Mouse (Mus musculus): Measurements from ENCODE around the gene Zfp804a.
A peak's percentile ranks its signal among the peaks of the same experiment; 100 is the strongest.

Zfp804a gene

GRCm38 (mm10) chr2:82053185-82053891 lies at the start of gene Zfp804a:
Gene Zfp804a (plus strand): TSS chr2:82053222.
- peak; percentile 56 for DNase-seq (ENCODE audit: extremely low spot score)

DNA sequence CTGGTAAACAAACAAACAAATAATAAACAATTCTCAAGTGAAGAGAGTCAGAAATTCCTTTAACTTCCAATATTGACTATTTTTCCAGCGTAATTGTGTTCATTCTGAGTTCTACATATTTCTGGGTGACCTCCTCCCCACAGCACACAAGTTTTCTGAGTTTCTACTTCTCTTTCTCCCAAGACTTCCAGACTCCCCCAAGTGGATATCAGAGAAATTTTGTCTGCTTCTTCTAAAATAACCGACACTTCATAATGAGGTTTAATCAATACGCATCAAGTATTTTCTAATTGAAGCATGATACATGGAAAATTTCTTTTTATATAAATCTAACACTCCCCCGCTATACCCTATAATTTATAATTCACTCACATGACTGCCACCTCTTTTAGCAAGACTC lies 1.4 kb upstream of the Zfp804a start:
- DNase-seq (ENCODE audit: extremely low spot score), result no peak

DNA sequence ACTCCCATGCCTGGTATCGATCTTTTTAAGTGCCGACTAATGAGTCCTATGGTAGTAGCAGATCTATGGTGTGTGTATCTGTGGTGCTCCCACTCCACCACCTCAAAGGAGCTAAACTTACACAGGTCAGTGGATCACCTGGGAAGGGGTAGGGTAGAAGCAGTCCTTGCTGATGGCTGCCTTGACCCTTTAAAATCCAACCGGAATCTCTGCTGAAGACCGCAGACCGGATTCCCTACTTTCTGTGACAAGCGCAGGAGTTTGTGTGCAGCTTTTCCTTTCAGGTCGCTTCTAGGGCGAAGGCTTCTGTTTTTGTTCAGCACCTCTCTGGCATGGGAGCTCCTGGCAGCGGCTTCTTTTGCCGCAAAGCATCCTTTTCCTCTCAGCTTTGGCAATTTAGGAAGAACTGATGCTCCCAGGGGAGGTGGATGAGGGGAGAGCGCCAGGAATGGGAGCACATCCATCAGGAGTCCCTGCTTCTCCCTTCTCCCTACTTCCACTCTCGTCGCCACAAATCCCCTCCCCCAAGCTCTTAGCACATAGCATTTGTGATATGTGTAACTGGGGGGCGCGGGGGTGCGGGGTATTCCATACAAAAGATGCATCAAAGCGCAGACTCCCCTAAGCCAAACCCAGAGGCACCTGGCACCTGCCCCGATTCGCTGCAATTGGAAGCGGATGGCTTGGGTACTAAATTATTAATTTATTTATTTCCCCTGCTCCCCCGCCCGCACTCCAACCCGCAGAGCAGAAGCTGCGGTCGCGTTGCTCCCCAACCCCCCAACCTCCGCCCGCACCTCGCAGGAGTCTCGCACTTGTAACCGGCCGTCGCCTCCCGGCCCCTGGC lies 461 bp upstream of the Zfp804a start:
- DNase-seq (ENCODE audit: extremely low spot score), result peak; percentile 29

- DNase-seq (ENCODE audit: extremely low spot score), result peak; percentile 3
These were observed 1.4 kb downstream of the Zfp804a start for GRCm38 (mm10) chr2:82054446-82054845.

DNA sequence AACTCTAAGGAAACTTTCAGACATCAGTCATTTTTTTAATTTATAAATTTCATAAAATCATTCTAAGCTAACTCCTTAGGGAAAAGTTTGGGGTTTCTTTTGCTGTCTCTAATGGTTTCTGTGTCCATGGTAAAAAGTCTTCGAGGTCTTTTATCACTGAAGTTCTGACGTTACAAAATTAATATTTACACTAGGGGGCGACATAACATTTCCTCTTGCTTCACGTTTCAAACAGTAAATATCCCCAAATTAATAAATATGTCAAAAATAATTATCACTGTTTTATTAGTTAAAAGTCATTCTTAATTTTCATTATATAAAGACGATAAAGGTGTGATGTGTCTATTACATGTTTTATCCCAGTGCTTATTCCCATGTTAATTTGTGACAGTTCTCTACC lies 11.6 kb downstream of the Zfp804a start:
- no peak for DNase-seq (ENCODE audit: extremely low spot score)

DNA sequence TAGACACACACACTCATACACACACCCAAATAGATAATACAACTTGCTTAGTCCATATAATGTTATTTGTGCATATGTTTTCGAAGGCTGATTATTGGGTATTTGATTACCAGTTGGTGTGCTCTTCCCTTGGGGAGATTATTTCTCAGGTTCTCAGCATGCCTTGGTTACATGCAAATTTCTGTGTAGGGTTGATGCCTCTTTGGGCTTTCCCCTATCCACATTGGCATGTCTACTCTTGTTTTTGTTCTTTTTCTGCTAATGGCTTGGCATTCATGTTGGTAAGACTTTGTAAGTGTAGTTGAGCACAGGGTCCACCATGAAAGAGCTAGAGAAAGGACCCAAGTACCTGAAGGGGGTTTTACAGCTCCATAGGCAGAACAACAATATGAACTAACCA lies 14.9 kb downstream of the Zfp804a start:
- no peak for DNase-seq (ENCODE audit: extremely low spot score)

GRCm38 (mm10) chr2:82069172-82069571 lies 16.1 kb downstream of the Zfp804a start:
- no peak for DNase-seq (ENCODE audit: extremely low spot score)

- no peak for DNase-seq (ENCODE audit: extremely low spot score)
These were observed 23.9 kb downstream of the Zfp804a start for GRCm38 (mm10) chr2:82076883-82077282.

GRCm38 (mm10) chr2:82078287-82078994 lies 25.4 kb downstream of the Zfp804a start:
- no peak for DNase-seq (ENCODE audit: extremely low spot score)

DNA sequence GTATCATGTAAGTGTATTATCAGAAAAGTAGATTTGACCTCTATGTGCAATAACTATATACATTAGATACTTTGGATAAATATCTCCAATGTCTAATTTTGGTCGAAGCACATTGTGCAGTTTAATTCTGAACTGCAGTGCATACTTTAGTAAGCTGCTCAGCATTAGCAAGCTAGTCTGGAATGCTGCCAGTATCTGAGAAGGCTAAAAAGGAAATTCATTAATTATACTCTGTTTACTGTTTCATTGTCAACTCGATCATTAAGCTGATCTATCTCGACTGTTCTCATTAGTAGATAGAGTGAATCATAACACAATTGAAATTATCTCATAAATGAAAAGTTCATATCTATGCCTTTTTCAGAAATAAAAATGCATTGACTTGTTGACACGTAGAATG lies 27.7 kb downstream of the Zfp804a start:
- DNase-seq (ENCODE audit: extremely low spot score), result no peak

GRCm38 (mm10) chr2:82113148-82113547 lies 60.1 kb downstream of the Zfp804a start:
- DNase-seq (ENCODE audit: extremely low spot score), result no peak

- DNase-seq (ENCODE audit: extremely low spot score), result no peak
These were observed 60.6 kb downstream of the Zfp804a start for GRCm38 (mm10) chr2:82113650-82114049.

DNA sequence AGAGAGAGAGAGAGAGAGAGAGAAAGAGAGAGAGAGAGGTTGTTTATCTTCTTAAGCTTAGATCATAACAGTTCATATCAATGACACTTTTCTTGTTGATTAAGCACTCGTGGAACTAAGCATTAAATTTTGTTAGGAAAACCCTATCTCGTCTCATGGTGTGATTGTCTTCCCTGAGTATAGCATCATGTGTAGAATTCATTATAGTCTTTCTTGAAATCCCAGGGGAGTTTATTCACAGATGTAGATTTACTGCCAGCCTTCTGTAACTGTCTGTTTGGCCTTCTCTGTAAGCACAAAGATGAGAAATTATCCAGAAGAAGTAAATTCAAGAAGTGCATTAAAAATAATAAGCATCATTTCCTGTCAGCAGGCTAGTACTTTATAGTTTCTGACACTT lies 66.6 kb downstream of the Zfp804a start:
- DNase-seq (ENCODE audit: extremely low spot score), result no peak

- no peak for DNase-seq (ENCODE audit: extremely low spot score)
These were observed 125.7 kb downstream of the Zfp804a start for GRCm38 (mm10) chr2:82178693-82179092.

- DNase-seq (ENCODE audit: extremely low spot score), result no peak
These were observed 128.0 kb downstream of the Zfp804a start for GRCm38 (mm10) chr2:82181010-82181409.

GRCm38 (mm10) chr2:82199901-82200300 lies 146.9 kb downstream of the Zfp804a start:
- DNase-seq (ENCODE audit: extremely low spot score), result no peak

- DNase-seq (ENCODE audit: extremely low spot score), result no peak
These were observed 147.6 kb downstream of the Zfp804a start for GRCm38 (mm10) chr2:82200616-82201015.

GRCm38 (mm10) chr2:82210605-82211004 lies 157.6 kb downstream of the Zfp804a start:
- no peak for DNase-seq (ENCODE audit: extremely low spot score)

DNA sequence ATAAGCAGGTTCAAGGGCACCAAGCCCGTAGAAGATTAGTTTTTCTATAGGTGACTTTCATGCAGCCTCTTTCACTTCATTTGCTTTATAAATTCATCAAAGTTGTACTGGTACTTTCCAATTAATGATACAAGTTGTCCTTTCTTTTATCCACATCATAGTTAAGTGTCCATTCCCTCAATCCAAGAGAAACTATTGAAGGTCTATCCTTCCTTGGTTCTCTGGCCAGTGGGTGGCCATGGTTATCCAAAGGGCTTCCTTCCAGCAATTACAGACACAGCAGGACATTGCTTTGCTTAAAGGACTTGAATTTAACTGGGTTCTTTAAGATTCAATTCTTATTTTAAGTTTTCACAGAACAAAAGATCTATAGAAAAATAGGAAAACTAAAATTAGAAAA lies 158.9 kb downstream of the Zfp804a start:
- no peak for DNase-seq (ENCODE audit: extremely low spot score)

DNA sequence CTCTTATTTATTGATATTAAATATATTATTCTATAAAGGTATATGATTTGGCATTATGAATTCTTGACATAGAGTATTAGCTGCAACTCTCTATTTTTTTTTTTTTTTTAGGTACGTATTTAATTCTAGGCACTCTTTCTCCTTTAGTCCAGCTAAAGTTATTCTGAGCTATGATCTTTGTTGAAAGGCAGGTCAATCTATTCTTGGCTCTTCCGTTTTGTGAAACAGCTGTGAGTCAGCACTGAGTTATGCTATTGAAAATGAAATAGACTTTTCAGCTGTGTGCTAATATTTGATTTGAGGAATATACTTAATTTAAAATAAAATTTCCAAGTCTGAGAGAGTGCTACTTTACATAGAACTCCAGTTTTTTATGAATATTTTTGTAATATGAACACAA lies 164.9 kb downstream of the Zfp804a start:
- no peak for DNase-seq (ENCODE audit: extremely low spot score)

- no peak for DNase-seq (ENCODE audit: extremely low spot score)
These were observed 193.0 kb downstream of the Zfp804a start for GRCm38 (mm10) chr2:82246020-82246419.

DNA sequence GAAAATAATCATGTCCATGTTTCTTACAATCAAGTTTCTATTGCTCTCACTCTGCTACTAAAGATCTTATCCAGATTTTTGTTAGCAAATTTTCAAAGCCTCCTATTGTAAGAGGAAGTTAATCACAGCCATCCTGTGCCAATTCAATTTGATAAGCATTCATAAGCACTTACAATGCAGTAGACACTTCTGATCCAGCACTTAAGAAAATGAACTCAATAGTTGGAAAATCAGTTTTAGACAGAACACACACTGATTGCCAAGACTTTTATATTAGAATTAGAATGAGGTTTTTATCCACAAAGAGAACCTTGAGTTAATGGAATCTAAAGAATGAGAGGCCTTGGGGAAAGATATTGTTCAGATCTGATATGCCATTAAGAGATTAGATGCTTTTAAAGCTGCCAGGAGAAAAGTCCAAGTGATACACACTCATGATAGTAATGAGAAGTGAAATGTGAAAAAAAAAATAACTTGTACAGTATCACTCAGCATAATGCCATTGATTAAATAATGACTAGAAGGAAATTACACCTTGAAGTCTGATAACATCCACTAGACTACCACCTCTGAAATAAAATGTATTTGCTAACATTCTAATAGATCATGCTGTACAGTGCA lies 194.0 kb downstream of the Zfp804a start:
- DNase-seq (ENCODE audit: extremely low spot score), result no peak

Measured in embryo, embryonic 9.5 days (tissue).